Mouse (Mus musculus) Muller cell, postnatal 12 days (primary cell): ENCODE results near the gene Bcl7b.

Source experiments
- DNase-seq: peaks from one replicate; pipeline ENCODE4 v3.0.0-alpha.2; 2015; ENCODE audit errors: inconsistent ontology term

Bcl7b gene

DNA sequence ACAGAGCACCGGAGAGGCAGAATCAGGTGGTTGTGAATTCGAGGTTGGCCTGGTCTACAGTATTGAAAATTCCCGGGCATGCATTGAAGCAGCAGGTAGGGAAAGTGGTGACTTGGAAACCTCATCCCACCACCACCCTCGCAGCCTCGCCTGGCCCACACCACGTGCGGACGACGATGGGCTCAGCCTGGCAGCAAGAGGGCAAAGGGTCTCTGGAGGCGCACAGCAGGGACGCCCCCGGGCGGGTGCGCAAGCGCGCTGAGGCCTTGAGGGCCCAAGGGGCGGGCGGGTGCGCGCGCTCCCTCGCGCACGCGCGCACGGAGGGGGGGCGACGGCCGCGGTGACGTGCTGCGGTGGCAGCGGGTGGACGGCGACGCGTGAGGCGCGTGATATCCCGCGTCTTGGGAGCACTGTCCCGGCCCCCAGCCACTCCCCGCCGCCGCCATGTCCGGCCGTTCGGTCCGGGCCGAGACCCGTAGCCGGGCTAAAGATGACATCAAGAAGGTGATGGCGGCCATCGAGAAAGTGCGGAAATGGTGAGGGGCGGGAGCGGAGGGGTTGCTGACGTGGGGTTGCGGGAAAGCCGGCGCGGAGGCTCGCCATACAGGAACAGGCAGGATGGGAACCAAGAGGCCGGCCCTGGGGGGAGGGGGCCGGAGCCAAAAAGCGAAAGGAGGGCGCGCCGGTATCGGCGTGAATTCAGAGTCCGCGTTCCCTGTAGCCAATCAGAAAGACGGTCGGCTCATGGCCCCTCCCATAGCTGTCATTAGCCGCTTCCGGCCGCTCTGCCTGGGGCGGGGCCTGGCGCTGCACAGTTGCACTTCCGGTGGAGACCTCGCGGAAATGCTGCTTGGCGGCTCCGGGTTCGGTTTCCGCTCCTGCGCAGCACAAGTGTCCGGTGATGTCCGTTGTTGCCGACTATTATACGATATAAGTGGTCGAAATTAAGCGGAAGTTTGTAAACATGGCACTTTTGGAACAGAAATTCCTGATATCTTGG, at the start of gene Bcl7b:
Bcl7b (plus strand) TSS at position 221 of the 1,000 bp plus-strand sequence.
- DNase-seq = peak; percentile 98

DNA sequence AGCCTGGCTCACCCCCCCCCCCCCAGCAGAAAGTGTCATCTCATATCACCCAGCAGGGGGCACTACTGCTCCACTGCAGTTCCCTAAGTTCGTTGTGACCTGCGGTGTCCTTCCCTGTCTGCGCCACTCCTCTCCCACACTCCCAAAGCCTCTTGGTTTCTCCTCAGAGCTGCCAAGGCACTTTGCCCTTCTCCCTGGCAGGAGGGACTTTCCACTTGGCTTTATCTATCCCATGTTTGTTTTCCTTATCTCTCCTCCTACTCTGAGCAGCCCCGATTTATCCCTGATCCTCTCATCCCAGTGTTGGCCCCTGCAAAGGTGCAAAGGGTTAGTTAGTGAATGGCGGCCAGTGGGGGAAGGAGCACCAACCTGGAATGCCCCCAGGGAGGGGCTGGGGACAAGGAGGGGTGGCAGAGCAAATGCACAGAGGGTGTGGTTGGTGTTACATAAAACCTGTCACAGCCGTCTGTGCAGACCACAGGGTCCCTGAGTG, 49.4 kb upstream of the Bcl7b start:
- DNase-seq = peak; percentile 55

- no peak for DNase-seq
Observed at GRCm38 (mm10) chr5:135120753-135121152, 47.3 kb upstream of the Bcl7b start.

DNA sequence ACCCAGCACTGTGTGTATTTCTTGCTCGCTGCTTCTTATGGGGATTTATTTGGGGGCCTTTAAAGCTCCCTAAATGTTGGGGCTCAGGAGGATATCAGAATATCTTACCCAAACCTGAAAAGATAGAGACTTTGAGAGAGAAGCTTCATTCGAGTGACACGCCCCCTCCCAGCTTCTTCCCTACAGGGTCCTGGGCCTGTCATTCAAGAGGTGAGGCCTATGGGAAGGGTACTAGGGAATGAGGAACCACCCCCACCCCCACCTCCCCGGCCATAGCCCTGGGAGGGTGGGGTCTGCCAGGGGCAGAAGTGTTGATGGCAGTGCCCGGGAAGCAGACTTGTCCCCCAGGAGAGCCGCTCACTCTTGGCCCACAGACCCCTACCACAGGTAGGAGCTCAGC, 42.0 kb upstream of the Bcl7b start:
- no peak for DNase-seq

- no peak for DNase-seq
Observed at GRCm38 (mm10) chr5:135127669-135128068, 40.4 kb upstream of the Bcl7b start.

DNA sequence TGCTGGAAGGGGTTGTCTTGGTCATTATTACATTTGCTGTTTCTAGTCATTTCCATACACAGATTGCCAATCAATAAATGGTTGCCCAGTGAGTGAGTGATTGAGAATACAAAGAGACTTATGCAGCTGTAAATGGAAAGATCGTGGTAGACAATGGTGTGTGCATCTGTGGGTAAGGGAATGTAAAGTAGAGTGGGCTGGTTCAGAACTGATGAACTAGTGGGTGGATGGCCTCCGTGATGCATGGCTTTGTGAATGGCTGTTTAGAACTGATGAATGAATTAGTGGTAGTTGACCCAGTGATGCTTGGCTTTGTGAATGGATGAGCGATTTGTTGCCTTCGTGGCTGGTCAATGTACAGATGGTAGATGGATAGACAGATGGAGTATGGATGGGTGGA, 38.3 kb upstream of the Bcl7b start:
- no peak for DNase-seq

DNA sequence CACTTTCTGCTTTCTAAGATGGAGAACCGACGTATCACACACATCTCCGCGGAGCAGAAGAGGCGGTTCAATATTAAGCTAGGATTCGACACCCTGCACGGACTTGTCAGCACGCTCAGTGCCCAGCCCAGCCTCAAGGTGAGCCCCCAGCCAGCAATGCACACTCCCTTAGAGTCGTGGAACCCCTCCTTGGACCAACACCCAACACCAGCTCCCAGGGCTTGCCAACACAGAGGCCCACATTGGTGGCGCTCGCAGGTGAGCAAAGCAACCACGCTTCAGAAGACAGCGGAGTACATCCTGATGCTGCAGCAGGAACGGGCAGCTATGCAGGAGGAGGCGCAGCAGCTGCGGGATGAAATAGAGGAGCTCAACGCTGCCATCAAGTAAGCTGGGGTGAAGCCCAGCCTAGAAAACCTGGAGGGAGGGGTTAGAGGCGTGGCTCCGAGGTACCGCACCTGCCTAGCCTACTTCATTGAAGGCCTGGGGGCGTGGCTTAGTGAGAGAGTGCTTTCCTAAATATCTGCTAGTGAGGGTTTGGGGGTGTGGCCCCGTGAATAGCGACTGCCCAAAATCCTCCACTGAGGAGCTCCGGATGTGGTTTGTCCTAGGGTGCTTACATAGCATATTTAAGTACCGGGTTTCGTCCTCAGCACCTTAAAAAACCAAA, 34.2 kb upstream of the Bcl7b start:
- DNase-seq = peak; percentile 34

DNA sequence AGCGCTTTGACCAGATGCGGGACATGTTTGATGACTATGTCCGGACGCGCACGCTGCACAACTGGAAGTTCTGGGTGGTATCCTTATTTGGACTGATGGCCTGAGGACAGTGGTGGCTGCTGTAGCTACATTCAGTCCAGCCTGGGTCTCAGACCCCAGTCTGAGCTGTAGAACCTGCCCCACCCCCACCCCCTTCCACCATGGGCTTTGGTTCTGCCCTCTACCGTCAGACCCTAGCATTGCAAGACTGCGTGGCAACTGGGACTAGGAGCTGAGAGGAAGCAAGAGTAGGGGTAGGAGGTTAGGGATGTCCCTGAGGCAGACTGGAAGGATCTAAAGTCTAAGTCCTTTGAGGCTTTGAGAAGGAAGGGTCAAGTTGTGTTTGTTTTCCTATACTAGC, 33.5 kb upstream of the Bcl7b start:
- peak; percentile 24 for DNase-seq

GRCm38 (mm10) chr5:135139881-135140280, 28.2 kb upstream of the Bcl7b start:
- no peak for DNase-seq

DNA sequence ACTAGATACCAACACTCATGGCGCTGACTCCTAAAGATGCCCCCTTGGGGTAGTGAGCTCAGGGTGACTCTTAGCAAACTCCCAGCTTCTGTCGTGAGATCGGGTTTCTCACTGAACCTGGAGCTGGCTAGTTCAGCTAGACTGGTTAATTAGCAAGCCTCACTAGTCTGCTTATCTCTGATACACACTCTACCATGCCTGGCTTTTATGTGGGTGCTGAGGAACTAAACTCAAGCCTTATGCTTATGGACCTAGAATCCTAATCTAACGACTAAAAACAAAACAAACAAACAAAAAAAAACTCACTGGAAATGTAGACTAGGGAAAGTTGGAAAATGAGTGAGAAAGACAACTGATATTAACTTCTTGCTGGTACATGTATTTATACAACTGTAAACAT, 23.6 kb upstream of the Bcl7b start:
- no peak for DNase-seq

DNA sequence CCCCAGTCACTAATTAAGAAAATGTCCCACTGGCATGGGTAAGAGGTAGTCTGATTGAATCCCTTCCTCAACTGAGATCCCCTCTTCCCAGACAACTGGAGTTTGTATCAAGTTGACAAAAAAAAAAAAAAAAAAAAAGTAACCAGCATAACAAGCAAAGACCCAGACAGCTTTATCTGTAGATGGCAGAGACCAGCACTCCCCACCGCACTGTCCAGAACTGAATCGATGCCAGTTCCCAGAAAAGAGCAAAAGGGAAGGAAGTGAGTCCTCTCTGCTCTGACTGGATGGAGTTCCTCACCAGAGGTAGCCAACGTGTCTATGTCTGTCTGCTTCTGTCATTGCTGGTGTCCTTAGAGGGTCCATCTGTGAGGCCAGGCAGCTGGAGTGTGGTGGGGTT, 22.6 kb upstream of the Bcl7b start:
- DNase-seq = no peak

- DNase-seq = no peak
Observed at GRCm38 (mm10) chr5:135145955-135146354, 22.1 kb upstream of the Bcl7b start.

DNA sequence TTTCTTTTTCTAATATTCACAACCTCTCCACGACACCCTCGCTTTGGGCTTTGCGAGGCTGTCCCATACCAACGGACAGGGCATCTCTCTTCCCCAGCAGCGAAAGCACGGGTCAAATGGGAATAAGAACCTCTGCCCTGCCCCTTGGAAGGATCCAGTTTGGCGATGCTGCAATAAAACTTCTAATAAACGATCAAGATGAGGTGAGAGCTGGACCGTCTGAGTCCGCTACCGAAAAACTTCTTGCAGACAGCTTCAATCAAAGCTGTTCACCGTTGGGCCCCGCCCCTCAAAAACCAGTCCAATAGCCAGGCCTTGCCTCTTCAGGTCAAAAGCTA, 19.4 kb upstream of the Bcl7b start:
- DNase-seq = no peak

DNA sequence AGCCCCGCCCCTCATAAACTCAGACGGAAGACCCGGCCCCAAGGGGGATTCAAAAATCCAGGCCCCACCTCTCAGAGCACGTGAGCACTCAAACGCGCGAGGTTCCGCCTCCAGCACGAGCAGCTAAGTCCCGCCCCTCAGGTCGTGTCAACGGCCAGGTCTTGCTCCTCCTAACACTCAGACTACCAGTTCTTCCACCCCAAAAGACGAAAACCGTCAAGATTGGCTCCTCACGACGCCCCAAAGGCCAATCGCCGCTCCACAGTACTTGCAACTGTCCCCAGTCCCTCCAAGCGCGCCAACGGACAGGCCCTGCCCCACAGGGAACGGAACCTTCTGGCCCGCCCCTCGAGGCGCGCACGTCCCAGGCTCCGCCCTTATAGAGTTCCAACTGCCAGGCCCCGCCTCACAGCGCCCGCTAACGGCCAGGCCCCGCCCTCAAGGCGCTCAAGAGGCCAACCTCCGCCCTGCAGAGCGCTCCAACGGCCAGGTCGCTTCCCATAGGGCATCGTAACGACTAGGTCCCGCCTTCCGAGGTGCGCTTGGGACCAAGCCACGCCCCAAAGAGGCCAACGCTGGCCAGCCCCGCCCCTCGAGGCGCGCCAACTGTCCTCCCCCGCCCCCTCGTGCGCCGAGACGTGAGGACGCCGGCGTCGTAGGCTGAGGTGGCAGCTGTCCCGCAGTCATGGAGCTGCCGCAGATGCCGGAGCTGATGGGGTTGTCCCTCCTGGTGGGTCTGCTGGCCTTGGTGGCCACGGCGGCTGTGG, 18.8 kb upstream of the Bcl7b start, which contains the start of gene Tbl2:
Tbl2 (plus strand) TSS at position 605 of the 767 bp plus-strand sequence.
- DNase-seq = peak; percentile 100

DNA sequence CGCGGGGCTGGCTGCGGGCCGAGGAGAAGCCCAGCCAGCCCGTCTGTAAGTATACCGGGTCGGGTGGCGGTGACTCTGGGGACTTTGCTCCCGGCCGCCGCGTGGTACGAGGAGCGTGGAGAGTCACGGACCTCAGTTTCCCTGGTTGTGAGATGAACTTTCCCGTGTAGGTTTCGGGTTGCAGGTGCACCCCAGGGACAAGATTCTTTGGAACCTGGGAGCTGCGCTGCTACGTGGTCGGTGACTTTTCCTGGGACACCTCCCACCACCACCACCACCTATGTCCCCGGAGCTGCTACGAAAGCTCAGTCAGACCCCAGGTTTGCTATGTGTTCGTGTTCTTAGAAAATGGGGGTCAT, 18.3 kb upstream of the Bcl7b start:
- peak; percentile 17 for DNase-seq

DNA sequence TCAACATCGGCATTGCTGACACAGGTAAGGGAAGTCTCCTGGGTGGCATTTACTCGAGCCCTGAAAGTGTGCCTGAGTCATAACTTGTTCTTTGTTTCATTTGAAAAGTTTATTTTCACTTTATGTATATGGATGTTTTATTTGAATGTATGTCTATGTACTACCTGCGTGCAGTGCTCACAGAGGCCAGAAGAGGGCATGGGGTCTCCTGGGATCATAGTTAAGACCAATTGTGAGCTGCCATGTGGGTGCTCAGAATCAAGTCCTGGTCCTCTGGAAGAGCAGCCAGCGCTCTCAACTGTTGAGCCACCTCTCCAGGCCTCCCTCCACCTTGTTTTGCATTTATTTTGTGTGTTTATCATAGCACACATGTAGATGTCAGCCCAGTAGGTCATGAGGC, 11.6 kb upstream of the Bcl7b start:
- no peak for DNase-seq

DNA sequence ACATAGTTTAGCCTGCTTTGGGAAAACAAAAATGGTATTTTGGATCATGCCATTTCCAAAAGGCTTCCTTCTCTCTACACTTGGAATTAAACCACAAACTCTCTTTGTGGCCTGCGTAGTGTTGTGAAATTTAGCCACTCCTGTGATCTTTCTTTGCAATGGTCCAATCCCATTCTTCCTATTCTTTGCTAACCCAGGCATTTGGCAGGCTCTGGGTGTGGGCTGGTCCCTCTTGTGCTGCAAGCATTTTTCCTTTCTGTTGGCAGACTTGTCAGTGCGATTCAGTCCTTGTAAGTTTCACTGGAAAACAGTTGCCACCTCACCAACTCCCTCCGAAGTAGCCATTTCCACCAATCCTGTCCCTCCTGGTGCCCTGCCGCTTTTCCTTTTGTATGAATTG, 6.9 kb upstream of the Bcl7b start:
- DNase-seq = peak; percentile 82

DNA sequence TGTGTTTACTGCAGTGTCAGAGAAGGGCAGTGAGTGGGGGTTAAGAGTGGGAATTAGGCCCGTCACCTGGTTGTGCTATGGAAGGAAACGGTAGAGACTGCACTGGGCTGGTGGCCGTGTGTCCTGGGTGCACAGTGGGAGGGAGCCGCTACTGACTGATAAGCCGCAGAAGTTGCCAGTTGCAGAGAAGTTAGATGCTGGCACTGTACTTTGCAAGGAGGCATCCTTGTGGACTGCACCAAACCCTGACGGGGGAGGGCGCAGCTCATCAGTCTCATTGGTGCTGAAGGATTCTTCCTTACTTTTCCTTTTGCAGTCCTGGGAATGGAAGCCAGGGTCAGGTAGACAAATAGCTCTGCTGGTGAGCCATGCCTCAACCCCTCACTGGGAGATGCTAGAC, 6.4 kb upstream of the Bcl7b start:
- no peak for DNase-seq

GRCm38 (mm10) chr5:135162361-135162760, 5.7 kb upstream of the Bcl7b start:
- no peak for DNase-seq

DNA sequence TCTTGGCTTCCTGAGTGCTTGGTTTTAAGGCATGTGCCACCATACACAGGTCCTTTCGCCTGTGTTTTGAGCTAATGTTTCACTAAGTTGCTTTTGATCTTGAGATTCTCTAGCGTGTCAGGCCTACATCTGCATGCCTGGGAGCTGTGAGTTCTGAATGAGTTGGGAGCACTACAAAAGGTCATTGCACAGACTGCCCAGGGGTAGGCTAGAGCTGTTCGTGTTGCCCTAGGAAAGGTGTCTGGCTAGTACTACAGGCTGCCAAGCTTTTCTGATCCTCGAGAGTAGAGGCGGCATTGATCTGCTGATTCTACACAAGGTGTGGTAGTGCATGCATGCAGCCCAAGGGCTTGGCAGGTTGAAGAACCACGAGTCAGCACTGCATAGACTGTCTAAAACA, 5.3 kb upstream of the Bcl7b start:
- DNase-seq = no peak

DNA sequence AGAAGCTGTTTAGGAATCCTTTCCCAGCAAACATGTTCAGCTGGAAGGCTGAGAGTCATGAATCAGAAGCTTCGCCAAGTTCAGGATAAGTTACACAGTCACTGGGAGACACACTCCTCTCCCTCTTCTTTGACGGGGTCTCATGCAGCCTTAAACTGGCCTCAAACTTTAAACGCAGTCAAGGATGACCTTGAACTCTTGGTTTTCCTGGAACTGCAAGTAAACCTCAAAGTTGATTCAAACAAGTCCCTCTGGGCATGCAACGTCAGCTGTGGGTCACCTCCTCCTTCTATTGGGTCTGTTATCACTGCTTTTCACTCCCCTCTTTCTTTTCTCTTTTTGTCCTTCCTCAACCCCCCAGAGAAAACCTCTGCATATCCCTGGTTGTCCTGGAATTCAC, 1.2 kb upstream of the Bcl7b start:
- DNase-seq = no peak

DNA sequence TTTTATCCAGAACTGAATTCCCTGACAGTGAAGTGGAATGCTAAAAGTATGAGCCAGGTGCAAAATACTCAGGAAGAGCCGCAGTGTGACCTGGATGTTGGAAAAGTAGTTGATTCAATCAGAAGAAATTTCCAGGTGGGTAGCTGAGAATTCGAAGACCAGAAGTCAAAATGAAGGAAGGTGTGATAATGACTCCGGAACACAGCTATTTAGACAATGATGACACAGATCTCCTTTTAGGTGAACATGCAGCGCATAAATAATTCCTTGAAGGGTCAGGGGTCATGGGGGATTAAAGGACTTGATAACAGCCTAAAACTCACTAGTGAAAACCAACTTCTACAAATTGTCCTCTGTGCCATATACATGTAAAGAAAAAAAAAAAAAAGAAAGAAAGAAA, 614 bp upstream of the Bcl7b start:
- no peak for DNase-seq
